Mouse (Mus musculus): ENCODE data around the gene Zc3h18. TPM values are rescaled to one million over a fixed set of nuclear protein-coding genes. Genes with fewer than 3 reads are reported as not detected.
A peak's percentile ranks its signal among the peaks of the same experiment; 100 is the strongest.

Zc3h18 gene
- total RNA-seq, 2 experiments from 2014 or later = 47.9 to 49.3 TPM

DNA sequence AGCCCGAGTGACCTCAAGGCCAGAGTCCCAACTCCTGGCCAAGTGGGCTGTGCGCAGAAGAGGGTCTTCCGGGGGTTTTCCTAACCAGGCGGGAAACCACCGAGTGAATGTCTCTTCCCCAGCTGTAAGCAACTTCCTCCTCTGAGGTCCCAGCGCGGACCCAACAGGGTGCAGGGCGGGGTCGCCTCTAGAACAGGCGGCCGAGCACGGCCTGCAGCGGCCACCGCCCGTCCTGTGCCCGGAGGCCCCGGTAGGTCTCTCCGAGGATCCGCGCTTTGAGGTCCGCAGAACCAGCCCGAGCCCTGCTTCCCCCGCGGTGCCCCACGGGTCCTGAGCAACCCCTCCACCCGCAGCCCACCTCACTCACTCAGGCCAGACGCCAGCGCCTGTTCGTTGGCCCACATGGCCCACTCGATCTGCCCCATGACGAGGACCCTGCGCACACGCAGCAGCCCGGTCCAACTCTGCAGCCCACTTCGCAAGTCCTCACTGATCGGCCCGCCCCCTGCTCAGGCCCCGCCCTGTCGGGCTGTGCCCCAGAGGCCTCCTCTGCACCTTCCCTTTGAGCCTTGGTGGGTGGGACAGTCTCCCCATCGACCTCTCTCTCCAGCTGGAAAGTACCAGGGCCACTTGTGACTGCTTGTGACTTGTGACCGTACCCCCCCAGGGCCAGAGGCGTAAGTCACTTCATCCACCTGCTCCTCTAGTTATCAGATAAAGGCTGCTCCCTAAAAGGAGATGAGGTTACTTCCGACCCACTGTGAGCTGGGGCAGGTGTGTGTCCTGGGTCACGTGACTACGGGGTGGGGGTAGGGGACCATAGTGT is 56.2 kb downstream of the Zc3h18 start, which contains the start of gene Cyba:
TSS of gene Cyba (minus strand) at position 488 of the 826 bp plus-strand sequence.
- peak; percentile 46 for DNase-seq
- intact Hi-C loops (cut with DNase I) = no loop called here

DNA sequence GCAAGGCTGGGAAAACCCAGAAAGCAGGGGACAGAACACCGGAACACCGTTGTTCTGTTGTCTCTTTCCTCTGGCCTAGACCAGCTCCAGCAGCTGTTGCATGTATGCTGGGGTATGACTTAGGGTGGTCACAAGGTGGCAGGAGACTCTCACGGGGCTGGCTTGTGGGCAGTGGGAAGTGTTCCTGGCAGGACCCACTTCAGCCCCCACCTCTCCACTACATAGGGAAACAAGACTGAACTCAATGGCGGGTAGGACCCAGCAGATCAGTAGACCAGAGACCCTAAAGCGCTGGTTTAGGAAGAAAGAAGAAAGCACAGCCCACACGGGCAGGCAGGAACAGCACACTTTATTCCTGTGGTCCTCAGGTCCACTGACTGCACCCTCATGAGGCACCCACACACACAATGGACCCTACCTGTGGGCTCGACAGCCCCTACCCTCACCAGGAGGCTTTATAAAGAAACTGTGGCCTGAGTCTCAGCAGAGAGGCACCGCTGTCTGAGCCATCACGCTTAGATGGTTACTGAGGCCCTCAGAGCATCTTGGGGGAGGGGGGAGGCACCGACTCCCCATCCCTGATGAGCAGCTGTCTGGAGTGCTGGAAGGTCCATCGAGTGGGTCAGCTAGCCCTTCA is 57.0 kb downstream of the Zc3h18 start:
- intact Hi-C loops (cut with DNase I) = no loop called here
- no peak for DNase-seq

DNA sequence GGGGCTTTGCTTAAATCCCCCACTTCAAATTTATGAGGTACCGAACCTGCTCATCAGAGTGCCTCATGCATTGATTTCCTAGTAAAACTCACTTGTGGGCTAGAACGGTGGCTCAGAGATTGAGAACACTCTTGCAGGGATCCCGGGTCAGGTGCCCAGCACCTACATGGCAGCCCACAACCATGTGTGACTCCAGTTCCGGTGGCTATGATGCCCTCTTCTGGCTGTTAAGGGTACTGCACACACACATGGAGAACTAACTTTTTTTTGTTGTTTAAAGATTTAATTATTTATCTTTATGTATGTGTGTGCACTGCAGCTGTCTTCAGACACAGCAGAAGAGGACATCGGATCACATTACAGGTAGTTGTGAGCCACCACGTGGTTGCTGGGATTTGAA is 59.0 kb downstream of the Zc3h18 start:
- no peak for DNase-seq

DNA sequence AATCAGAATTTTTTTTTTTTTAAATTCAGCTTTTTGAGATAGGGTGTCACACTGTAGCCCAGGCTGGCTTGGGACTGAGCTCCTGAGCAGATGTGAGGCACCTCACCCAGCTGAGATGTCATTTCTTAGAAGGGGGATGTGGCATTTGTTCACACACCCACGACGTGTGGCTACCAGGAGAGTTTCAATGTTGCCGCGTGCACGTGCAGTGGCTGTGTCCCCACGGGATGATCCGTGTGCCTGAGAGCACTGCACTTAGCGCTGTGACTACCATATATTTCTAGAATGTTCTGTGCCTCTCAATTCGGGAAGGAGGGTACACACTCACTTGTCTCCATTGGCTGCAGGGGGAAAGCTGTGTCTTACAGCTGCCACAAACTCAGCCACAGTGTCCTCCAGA is 59.7 kb downstream of the Zc3h18 start:
- DNase-seq = no peak
- intact Hi-C loops (cut with DNase I) = no loop called here

More for the DNA sequence above, 59.0 kb downstream of the Zc3h18 start:
- intact Hi-C loops (cut with DNase I) = no loop called here

DNA sequence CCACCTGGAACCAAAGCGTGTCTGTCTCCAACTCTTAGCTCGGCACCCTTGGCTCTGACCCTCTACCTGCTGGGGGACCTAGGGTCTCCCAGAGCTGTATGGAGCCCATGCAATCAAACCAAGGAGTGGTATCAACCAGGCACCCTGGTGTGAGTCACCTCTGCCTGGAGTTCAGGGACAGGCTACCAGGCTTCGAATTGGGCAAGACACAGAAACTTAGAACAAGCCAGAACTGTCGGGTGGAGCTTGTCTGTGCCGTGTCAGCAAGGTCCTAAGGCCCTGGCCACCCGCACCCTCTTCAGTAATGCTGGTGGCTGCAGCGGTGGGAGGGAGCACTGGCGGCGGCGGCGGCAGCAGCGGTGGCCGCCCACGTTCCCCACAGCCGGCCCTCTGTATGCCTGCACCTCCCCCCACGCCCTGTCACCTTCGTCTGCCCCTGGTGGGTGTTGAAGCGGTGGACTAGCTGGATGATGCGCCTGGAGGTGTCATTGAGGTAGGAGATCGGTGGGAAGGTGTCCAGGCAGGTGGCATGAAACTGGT is 60.2 kb downstream of the Zc3h18 start:
- intact Hi-C loops (cut with DNase I) = no loop called here
- DNase-seq = no peak

DNA sequence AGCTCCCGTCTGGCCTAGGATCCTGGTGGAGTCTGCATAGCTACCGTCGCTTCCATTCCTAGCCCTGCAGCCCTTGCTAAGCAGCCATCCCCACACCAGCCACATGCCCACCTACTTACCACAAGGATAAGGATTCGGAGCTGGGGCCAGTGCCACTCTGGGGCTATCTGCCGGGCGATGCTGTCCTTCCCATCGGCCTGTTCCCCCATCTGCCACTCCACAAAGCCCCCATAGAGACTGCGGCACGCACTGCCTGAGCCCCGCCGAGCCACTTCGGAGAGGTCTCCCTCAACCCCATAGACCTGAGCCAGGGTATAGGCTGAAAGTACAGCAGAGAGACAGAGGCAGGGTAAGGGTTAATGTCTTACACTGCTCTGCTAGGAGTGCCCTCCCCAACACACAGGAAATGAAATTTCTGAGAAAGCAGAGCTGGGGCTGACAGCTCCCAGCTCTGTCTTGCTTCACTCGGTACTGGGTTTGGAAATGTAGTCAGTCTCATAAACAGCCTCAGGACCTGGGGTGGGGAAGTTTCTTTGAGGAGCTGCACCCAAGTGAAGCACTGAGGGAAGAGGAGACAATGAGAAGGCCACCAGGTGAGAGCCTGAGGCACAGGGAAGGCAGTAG is 61.4 kb downstream of the Zc3h18 start:
- no peak for DNase-seq
- intact Hi-C loops (cut with DNase I) = no loop called here

DNA sequence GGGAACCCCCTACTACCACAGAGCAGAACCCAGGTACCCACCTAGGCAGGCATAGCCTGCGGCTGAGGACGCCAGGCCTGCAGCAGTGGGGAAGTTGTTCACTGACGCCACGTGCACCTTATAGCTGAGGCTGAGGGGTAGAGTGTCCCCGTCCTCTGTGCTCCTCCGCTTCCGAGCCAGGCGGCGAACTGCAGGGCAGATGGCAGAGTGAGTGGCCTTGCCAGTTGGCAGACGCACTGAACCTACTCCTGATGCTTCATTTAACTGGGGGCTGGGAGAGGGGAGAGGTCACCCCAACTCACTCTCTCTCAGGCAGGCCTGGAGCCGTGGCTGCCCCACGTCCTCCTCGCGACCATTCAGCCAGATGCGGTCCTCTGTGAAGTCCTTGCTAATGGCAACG is 62.9 kb downstream of the Zc3h18 start:
- intact Hi-C loops (cut with DNase I) = no loop called here
- peak; percentile 73 for DNase-seq

DNA sequence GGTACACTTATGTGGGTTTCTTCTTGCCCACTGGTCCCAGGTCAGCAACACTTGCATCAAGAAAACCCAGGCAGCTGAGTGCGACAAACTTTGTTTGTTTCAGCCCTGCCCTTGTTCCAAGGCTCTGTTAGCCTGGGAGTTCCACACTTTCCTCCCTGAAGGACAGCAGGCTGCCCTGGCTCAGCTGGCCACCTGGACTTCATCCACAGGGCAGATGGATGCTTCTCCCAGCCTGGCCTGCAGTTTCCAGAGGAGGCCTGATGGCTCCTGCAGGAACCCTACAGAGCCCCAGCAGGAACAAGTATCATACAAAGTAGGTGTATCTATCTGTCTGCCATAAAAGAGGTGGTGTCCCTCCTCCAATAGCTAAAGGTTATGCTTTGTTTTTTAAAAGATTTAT is 64.9 kb downstream of the Zc3h18 start:
- intact Hi-C loops (cut with DNase I) = no loop called here
- peak; percentile 31 for DNase-seq

DNA sequence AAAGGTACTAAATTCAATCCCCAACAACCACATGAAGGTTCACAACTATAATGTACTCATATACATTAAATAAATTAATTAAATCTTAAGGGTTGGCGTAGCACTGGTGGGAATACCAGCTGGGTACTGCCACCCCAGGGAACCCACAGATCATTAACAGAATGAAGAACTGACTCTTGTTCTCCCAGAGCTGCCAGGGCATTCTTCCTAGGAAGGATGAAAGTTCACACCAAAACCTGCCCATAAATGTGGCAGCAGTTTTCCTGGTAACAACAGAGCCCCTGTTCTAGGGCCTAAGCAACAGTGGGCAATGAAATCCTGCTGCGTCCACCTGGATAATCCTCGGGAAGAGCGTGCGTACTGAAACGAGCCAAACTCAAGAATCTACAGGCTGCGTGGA is 65.9 kb downstream of the Zc3h18 start:
- intact Hi-C loops (cut with DNase I) = no loop called here
- DNase-seq = no peak

DNA sequence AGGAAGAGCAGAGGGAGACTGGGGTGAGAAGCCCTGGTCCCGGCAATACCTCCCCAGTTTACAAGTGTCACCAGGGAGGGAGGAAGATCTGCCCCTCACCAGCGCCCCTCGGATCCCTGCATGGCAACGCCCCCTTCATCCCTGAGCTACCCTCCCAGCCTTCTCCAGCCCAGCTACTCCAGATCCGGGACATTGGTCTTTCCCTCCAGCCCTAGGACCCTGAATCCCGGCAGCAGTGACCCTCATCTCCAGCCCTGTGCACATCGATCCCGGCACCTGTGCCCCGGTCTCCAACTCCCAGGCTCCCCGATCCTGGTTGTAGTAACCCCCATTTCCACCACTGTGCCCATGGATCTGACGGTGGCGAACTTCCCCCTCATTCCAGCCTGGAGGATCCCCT is 66.4 kb downstream of the Zc3h18 start:
- no peak for DNase-seq
- intact Hi-C loops (cut with DNase I) = no loop called here

DNA sequence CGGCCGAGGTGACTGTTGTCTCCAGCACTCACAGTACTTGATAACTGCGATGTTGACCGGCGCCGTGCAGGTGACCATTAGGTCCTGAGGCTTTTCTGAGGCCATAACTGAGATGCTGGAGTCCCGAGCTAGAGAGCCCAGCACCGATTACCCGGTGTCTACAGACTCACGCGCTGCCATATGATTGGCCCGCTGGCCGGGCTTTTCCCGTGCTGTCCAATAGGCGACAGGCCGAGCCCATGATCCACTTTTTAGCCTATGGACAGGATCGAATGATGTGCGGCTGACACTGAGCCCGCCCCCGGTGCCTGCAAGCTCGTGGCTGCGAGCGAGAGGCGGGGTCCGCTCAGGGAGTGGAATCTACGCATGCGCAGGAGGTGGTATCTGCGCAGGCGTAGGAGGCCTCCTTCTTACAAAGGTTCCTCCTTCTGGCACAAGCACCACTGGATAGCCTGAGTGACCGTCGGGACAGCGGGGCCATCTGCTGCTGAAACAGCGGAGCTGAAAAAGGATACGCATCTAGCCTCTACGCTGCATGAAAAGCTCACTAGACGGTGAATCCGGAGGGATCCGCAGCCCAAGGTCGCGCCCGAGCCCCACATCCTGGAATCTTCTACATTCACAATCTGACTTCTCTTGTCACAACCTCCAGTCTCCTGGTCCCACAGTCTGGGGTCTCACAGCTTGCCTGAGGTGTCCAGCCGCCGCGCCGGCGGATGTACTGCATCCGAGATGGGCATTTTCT is 67.0 kb downstream of the Zc3h18 start, which contains the start of gene Mvd:
TSS of gene Mvd (minus strand) at position 161 of the 745 bp plus-strand sequence.
- intact Hi-C loops (cut with DNase I) = no loop called here
- DNase-seq = peak; percentile 99

DNA sequence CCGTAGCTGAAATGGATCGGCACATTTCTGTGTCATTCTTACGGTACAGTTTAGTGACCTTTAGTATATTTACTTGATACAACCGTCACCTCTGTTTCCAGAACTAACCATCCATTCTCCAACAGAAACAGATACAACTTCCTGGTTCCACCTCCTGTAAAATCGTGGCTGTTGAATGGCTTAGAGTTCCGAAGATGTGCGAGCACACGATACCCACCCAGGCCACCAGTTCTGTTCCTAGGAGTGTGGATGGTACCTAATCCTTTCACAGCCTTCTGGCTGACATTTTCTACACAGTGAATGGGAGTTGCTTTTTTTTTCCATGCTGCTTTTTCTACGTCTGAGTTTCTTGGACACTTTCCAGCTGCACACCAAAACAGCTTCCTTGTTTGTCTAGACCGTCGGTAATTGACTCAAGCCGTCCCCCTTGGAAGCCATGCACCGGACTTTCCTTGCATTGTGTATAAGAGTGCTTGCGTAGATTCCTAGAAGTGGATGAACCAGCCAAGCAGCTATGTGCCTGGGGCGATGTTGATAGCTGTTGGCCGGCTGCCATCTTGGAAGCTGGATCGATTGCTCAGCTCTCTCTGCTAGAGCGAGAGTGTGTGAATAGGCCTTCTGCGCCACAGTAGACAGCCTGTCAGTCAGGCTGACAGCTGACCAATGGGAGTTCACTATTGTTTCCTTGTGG is 67.8 kb downstream of the Zc3h18 start:
- intact Hi-C loops (cut with DNase I) = no loop called here
- DNase-seq = peak; percentile 94

DNA sequence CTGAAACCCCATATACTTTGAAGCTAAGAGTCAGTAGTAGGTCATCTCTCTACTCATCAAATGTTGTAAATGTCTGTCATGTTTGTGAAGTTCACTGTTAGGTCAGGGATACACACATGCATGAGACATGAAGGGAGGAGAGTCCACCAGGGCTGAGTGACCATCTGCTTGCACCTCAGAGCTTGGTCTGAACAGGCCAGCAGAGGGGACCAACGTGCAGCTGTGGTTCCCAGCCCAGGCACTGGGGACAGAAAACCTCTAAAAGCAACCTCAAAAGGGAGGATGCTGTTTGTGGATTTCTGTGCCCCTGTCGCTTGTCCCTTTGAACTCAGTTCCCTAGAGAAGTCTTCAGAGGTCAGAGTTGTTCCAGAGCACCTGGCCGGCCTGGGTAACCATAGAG is 68.8 kb downstream of the Zc3h18 start:
- DNase-seq = no peak
- intact Hi-C loops (cut with DNase I) = no loop called here

DNA sequence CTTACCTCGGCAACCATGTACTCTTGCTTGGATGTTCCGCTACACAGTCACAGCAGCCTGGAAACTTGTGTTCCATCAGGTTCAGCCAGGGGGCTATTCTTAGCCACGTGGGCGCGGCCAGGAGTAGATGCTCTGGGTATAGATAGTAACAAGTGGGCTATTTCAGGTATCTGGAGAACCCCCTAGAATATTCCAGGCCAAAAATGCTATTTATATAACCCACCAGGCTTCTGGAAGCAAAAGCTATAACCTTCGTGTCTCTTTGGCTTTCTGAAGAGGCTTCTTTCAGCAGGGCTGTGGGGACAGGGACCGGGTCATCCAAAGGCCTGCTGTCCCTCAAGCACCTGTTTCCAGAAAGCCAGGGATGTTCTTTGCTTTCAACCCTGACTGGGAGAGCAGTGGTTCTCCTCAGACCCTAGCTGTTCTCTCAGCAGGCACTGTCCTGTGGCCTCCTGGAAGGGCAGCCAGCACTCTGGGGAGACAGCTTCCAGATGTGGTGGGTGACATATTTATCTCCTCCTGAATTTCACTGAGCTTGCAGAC is 74.8 kb downstream of the Zc3h18 start:
- intact Hi-C loops (cut with DNase I) = no loop called here

DNA sequence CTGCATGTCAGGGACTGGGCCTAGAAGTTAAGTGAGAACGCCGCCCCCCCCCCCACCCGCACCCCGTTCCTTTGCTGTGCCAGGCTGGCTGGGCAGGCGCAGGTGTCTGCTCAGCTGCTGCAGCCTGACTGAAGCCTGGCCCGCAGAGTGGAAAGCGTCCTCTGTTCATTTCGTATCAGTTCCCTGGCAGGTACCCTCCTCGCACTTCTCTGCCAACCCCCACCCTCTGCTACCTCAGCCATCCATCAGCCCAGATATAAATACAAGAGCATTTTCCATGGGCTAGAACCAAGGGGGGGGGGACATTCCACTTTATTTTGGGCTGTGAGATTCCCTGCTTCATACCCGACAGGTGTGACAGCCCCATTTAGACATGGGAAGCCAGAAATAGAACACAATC is 75.7 kb downstream of the Zc3h18 start:
- intact Hi-C loops (cut with DNase I) = no loop called here
- DNase-seq = no peak

More for the DNA sequence above, 74.8 kb downstream of the Zc3h18 start:
- no peak for DNase-seq

DNA sequence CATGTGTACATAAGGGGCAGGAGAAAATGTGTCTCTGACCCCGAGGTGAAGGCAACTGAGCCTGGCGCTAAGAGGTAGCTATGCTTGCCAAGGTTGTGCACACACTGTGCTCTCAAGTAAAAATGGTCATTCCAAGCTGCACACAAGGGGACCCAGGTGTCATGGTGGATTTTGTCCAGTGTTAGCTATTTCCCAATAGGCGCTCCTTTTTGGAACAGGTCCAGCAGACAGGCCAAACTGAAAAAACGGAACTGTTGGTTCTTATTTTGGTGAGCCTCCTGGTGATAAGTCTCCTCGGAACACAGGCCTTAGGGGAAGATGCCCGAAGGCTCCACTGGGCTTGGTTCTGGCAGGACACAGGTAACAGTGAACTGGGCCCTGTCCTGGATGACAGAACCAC is 78.0 kb downstream of the Zc3h18 start:
- intact Hi-C loops (cut with DNase I) = no loop called here

DNA sequence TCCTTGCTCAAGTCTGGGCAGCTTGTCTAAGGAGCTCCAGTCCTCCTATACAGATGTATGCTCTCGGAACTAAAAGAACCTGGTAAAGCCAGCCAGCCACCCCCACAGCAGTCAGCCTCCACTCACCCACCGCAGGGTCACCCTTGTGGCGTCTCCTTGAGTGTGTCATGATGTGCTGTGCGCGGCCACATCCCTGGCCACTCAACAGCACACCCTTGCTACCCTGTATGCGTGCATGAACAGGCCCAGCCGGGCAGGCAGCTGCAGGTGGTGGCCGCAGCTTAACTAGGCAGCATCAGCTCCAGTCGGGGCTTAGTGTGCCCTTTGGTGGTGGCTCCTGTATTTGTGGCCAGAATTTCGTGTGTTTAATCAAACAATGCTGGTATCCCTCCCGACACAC is 80.8 kb downstream of the Zc3h18 start:
- intact Hi-C loops (cut with DNase I) = no loop called here
- DNase-seq = no peak

More for the DNA sequence above, 78.0 kb downstream of the Zc3h18 start:
- DNase-seq = no peak

DNA sequence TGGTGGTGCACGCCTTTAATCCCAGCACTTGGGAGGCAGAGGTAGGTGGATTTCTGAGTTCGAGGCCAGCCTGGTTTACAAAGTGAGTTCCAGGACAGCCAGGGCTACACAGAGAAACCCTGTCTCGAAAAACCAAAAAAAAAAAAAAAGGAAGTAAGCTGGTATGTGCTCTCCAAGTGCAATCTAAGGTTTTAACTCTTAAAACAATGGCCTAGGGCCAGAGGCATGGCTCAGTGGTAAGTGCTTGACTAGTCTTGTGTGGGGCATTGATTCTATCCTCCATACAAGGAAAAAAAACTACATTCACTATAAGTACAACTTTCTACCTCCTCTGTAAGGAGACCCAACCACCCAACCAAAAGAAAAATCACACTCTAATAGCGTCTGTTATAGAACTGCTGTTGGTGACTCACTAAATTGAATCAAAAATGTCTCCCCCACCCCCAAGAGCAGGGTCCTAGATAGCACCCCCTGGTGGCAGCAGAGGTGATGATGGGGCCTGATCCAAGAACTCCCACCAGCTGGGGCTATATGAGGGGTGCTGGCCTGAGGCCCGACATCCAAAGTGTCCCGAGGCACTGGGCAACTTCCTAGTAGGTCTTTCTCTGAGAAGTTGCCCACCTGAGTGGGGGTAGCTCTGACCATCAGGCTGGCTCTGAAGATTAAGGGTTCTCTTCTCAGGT is 83.0 kb downstream of the Zc3h18 start:
- peak; percentile 42 for DNase-seq
- intact Hi-C loops (cut with DNase I) = no loop called here

DNA sequence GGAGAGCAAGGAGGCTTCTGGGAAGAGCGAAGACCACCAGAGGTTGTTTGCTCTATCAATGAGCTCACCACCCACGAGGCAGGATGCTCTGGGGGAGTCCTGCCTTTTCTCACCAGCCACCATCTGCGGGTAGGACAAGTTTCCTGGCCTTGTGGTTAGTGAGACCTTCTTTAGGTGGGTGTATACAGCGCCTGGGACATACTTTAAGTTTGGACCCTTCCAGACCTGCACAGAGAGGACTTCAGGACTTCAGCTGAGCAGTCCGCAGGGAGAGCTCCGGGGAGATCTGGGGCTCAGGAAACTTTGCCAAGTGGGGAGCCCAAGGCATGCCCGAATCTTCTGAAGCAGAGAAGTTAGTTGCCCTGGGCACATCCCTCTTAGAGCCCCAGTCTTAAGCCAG is 83.6 kb downstream of the Zc3h18 start:
- no peak for DNase-seq
- intact Hi-C loops (cut with DNase I) = no loop called here

Measured in left cerebral cortex, postnatal 4 days (tissue).